Mouse (Mus musculus) heart, embryonic 11.5 days (tissue): ENCODE results near the gene Dap3. TPM values are rescaled to one million over a fixed set of nuclear protein-coding genes. Genes with fewer than 3 reads are reported as not detected.
"Not testable (repeated sequence)": the region's sequence is repeated elsewhere in the genome, so short reads cannot be mapped to it uniquely, and the experiment has no call there.

Experiments
- ATAC-seq: fragments of 200-750 bp; cut with Nextera tagmentation; replicated peaks from 2 replicates; pipeline ENCODE4 v1.8.0; 2017; ENCODE audit warnings: moderate library complexity; ENCODE audit not compliant: insufficient number of reproducible peaks, low FRiP score, low TSS enrichment
- H3K27ac ChIP-seq: fragments of 300-500 bp; sonication (generic); 2 replicates; pipeline ENCODE4 v1.5.1; 2014; ENCODE audit warnings: mild to moderate bottlenecking, low read depth, low read length
- H3K27me3 ChIP-seq: fragments of 300-500 bp; sonication (generic); 2 replicates; pipeline ENCODE4 v1.6.1; 2014; ENCODE audit warnings: mild to moderate bottlenecking, low read length, mixed read lengths; ENCODE audit not compliant: control insufficient read depth, insufficient read depth
- H3K36me3 ChIP-seq: fragments of 300-500 bp; sonication (generic); 2 replicates; pipeline ENCODE4 v1.6.1; 2014; ENCODE audit warnings: mild to moderate bottlenecking, low read length, moderate library complexity, mixed read lengths; ENCODE audit not compliant: control insufficient read depth, insufficient read depth
- H3K4me1 ChIP-seq: fragments of 300-500 bp; sonication (generic); 2 replicates; pipeline ENCODE4 v1.6.1; 2014; ENCODE audit warnings: low read length; ENCODE audit not compliant: control insufficient read depth, insufficient read depth
- H3K4me2 ChIP-seq: fragments of 300-500 bp; sonication (generic); 2 replicates; pipeline ENCODE4 v1.6.1; 2014; ENCODE audit warnings: mild to moderate bottlenecking, moderate library complexity
- H3K4me3 ChIP-seq: fragments of 300-500 bp; sonication (generic); 2 replicates; pipeline ENCODE4 v1.5.1; 2014; ENCODE audit warnings: low read depth, low read length
- H3K9ac ChIP-seq: fragments of 300-500 bp; sonication (generic); 2 replicates; pipeline ENCODE4 v1.6.1; 2014; ENCODE audit warnings: mild to moderate bottlenecking, low read depth, low read length, moderate library complexity
- H3K9me3 ChIP-seq: fragments of 300-500 bp; sonication (generic); replicated peaks from 2 replicates; pipeline ENCODE4 v1.6.1; 2016; ENCODE audit warnings: low read length; ENCODE audit not compliant: control insufficient read depth
- WGBS: fragments of 180-500 bp; shearing (Covaris S2); extraction: QIAGEN DNeasy Blood & Tissue Kit; methylation state at CpG from one replicate; pipeline ENCODE4 v1.1.7; 2014; ENCODE audit not compliant: insufficient replicate concordance; 5-methylcytosine and 5-hydroxymethylcytosine counted together
- polyA plus RNA-seq: library from polyadenylated mRNA; unstranded; fragments of >200 nt; fragmentation: Nextera tagmentation; extraction: Ambion mirVana; gene quantifications from 2 replicates; pipeline ENCODE4 v1.2.1, GENCODE M21; 2014

The Dap3 gene
- 147 and 150 TPM in 2 replicates for polyA plus RNA-seq

DNA sequence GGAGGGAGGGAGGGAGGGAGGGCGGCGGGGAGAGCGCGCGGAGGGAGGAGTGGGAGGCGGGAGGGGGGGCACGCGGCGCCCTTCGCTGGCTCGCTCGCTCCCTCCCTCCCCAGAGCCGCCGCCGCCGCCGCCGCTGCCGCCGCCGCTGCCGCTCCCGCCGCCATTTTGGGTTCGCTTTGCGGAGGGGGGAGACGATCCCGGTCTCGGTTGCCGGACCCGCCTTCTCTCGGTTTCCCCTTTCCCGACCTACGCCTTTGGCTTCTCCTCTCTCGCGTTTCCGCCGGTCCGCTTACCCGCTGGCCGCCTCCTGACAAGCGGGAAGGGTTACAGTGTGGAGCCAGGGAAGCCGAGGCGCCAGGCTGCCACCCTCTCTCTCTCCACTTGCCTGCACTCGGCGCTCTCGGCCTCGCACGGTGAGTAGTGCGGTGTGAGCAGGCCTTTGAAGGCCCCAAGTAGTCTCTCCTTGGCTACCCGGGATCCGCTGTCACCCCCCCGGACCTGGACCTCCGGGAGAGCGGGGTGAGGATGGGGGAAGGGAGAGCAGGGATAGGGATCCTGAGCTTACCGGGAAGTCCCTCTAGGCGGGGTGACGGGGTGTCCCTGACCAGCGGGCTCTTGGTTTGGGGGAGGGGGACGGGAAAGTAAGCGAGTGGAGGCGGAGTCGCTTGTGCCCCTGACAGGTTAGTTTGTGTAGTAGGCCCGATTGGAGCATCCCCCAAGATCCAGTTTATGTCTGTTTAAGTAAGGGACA lies at the start of gene Dap3, which contains the start of gene Ash1l:
TSS of gene Dap3 (minus strand) at position 606 of the 751 bp plus-strand sequence.
TSS of gene Ash1l (plus strand) at position 47 of the 751 bp plus-strand sequence.
- H3K9me3 ChIP-seq: no peaks in the 10 kb centered on the region
- no peaks in the 10 kb centered on the region for H3K27me3 ChIP-seq
- peak; percentile 73 for ATAC-seq
- no peaks in the 10 kb centered on the region for H3K36me3 ChIP-seq
- peak within 1 kb of the TSS; percentile 91 for H3K4me3 ChIP-seq
- H3K27ac ChIP-seq: peak within 1 kb of the TSS; percentile 100
- H3K4me2 ChIP-seq: peak within 1 kb of the TSS; percentile 82
- 0% methylated on average over 39 of the region's 64 CpGs for WGBS
- H3K4me1 ChIP-seq: peaks cover 13% of the 10 kb centered on the region
- H3K9ac ChIP-seq: peak within 1 kb of the TSS; percentile 97

GRCm38 (mm10) chr3:88992793-88993192 lies 41.8 kb upstream of the Dap3 start:
- no peak for ATAC-seq
- Histone ChIP-seq H3K9ac (no peak overlapping the region), H3K36me3 (no peaks in the 10 kb centered on the region), H3K9me3 (no peaks in the 10 kb centered on the region), H3K27ac (no peak overlapping the region), H3K4me1 (no peaks in the 10 kb centered on the region), H3K4me2 (no peak overlapping the region), H3K4me3 (no peak overlapping the region), H3K27me3 (no peaks in the 10 kb centered on the region)
- 73% methylated on average over 2 of the region's 2 CpGs for WGBS

DNA sequence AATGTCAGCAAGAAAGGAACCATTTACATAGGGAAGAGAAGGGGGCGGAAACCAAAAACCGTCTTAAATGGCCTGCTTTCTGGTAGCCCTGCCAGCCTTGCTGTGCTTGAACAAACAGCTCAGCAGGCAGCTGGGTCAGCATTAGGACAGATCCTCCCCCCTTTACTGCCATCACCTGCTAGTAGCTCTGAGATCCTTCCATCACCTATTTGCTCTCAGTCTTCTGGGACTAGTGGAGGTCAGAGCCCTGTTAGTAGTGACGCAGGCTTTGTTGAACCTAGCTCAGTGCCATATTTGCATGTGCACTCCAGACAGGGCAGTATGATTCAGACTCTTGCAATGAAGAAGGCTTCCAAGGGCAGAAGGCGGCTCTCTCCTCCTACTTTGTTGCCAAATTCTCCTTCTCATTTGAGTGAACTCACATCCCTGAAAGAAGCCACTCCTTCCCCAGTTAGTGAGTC lies 33.0 kb upstream of the Dap3 start:
- H3K27me3 ChIP-seq: no peaks in the 10 kb centered on the region
- no peak overlapping the region for H3K4me2 ChIP-seq
- ATAC-seq: no peak
- no peaks in the 10 kb centered on the region for H3K4me1 ChIP-seq
- H3K9ac ChIP-seq: no peak overlapping the region
- H3K27ac ChIP-seq: no peak overlapping the region
- H3K4me3 ChIP-seq: no peak overlapping the region
- H3K36me3 ChIP-seq: peaks cover 13% of the 10 kb centered on the region
- no peaks in the 10 kb centered on the region for H3K9me3 ChIP-seq
- WGBS: 81% methylated on average over 4 of the region's 4 CpGs

DNA sequence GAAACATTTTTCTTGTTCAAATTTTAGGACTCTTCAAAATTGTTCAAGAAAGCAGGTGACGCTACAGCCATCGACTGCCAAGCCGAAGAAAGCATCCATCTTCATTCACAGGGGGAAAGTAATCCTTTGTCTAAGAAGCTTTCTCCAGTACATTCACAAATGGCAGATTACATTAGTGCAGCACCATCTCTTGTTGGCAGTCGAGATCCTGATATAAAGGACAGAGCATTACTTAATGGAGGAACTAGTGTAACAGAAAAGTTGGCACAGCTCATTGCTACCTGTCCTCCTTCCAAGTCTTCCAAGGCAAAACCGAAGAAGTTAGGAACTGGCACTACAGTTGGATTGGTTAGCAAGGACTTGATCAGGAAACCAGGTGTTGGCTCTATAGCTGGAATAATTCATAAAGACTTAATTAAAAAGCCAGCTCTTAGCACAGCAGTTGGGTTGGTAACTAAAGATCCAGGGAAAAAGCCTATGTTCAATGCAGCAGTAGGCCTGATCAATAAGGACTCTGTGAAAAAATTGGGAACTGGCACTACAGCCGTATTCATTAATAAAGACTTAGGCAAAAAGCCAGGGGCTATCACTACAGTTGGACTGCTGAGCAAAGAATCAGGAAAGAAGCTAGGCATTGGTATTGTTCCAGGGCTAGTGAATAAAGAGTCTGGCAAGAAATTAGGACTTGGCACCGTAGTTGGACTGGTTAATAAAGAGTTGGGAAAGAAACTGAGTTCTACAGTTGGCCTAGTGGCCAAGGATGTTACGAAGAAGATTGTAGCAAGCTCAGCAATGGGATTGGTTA lies 30.4 kb upstream of the Dap3 start:
- Histone ChIP-seq H3K27me3 (no peaks in the 10 kb centered on the region), H3K4me1 (no peaks in the 10 kb centered on the region), H3K4me2 (no peak overlapping the region), H3K36me3 (peaks cover 13% of the 10 kb centered on the region), H3K9ac (no peak overlapping the region), H3K4me3 (no peak overlapping the region), H3K27ac (no peak overlapping the region), H3K9me3 (no peaks in the 10 kb centered on the region)
- WGBS: 94% methylated on average over 8 of the region's 8 CpGs
- no peak for ATAC-seq

DNA sequence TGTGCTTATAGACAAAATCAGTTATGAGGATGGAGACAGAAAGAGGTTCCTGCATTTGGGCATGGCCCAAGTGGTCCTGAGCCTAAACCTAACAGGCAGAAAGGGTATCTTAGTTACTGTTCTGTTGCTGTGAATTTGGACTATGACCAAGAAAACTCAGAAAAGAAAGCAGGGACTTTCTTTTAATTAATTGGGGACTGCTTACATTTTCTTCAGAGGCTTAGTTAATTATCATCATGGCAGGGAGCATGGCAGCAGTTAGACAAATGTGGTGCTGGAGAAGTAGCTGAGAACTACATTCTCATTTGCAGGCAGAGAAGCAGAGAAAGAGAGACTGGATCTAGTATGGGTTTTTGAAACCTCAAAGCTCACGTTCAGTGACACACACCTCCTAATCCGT lies 24.0 kb upstream of the Dap3 start:
- no peaks in the 10 kb centered on the region for H3K9me3 ChIP-seq
- no peaks in the 10 kb centered on the region for H3K4me1 ChIP-seq
- H3K27ac ChIP-seq: no peak overlapping the region
- H3K36me3 ChIP-seq: peaks cover 3% of the 10 kb centered on the region; the same call in 1 of the 2 replicates
- H3K9ac ChIP-seq: no peak overlapping the region
- 85% methylated on average over 2 of the region's 2 CpGs for WGBS
- no peak overlapping the region for H3K4me3 ChIP-seq
- ATAC-seq: no peak
- no peak overlapping the region for H3K4me2 ChIP-seq
- H3K27me3 ChIP-seq: no peaks in the 10 kb centered on the region

- not testable (repeated sequence) for H3K27me3 ChIP-seq, H3K9ac ChIP-seq, H3K27ac ChIP-seq, H3K4me3 ChIP-seq, H3K4me1 ChIP-seq, H3K4me2 ChIP-seq, H3K9me3 ChIP-seq, H3K36me3 ChIP-seq, ATAC-seq
Measured at GRCm38 (mm10) chr3:88963211-88963610, 12.2 kb upstream of the Dap3 start.

DNA sequence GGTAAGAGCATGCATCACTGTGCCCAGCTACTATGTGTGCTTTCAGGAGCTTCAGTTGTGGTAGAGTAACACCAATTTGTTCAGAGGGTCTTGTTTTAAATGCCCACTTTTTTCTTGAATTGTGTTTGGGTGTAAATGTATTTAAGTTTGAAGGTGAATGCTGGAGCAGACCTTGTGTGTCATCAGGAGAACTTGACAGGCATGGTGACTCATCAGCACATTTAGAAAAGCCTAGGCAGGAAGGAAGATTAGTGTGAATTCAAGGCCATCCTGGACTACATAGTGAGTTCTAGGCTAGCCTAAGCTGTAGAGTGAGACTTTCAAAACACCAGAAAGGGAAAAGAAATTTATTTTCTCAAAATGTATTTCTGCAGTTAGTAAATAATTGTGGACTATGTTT lies 2.8 kb upstream of the Dap3 start:
- peaks cover 9% of the 10 kb centered on the region for H3K4me1 ChIP-seq
- H3K9me3 ChIP-seq: no peaks in the 10 kb centered on the region
- no peak overlapping the region for H3K9ac ChIP-seq
- no peak overlapping the region for H3K4me3 ChIP-seq
- H3K27me3 ChIP-seq: no peaks in the 10 kb centered on the region
- H3K36me3 ChIP-seq: no peaks in the 10 kb centered on the region
- no peak for ATAC-seq
- H3K27ac ChIP-seq: no peak overlapping the region
- H3K4me2 ChIP-seq: no peak overlapping the region

DNA sequence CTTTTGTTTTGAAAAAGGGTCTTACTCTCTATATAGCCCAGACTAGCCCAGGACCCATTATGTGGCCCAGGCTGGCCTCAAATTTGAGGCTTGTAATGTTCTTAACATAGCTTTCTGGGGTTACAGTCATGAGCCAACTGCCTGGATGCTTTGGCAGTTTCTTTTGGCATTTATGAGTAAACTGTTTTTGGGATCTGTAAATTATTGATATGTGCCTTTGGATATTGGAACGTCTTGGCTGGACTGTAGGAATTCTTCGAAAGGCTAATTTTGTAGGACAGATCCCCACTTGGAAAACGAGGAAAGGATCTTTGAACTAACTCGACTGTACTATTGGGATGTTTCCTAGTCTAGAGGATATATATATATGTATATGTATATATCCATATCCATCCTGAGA lies 2.3 kb upstream of the Dap3 start:
- no peak for ATAC-seq
- Histone ChIP-seq H3K36me3 (no peaks in the 10 kb centered on the region), H3K4me3 (no peak overlapping the region), H3K27ac (no peak overlapping the region), H3K9me3 (no peaks in the 10 kb centered on the region), H3K4me1 (peaks cover 13% of the 10 kb centered on the region), H3K9ac (no peak overlapping the region), H3K27me3 (no peaks in the 10 kb centered on the region), H3K4me2 (no peak overlapping the region)
- WGBS: 86% methylated on average over 4 of the region's 4 CpGs
